Mouse (Mus musculus) limb, embryonic 11.5 days (tissue): ENCODE results near the gene Maz. TPM values are rescaled to one million over a fixed set of nuclear protein-coding genes. Genes with fewer than 3 reads are reported as not detected.

Experiments used
- microRNA-seq: library from miRNA; unstranded; fragments of <30 nt; microRNA quantifications from one replicate; pipeline ENCODE4, GENCODE M21; 2016
- polyA plus RNA-seq: library from polyadenylated mRNA; unstranded; fragments of >200 nt; fragmentation: Nextera tagmentation; extraction: Ambion mirVana; gene quantifications from 2 replicates; pipeline ENCODE4 v1.2.1, GENCODE M21; 2014

Maz gene
- polyA plus RNA-seq, 1 experiment from 2014 or later: 84.8 TPM

Small RNA genes lying within 50 kb of the gene (microRNA-seq; reads per million reads assigned to microRNA genes)
- not detected for gene Gm44343

Other genes with a start within 250 kb of the Maz start
- gene Tbx6, start 245.6 kb downstream of the Maz start, polyA plus RNA-seq: 0.45 and 0.67 TPM in 2 replicates
- 400 and 426 TPM in 2 replicates for gene Ppp4c, start 234.5 kb downstream of the Maz start, polyA plus RNA-seq
- not detected in 2 replicates for gene Fam57b, start 229.4 kb downstream of the Maz start, polyA plus RNA-seq
- gene 4930451I11Rik, start 195.4 kb downstream of the Maz start, polyA plus RNA-seq: not detected in 2 replicates
- 0.85 and 1.5 TPM in 2 replicates for gene Doc2a, start 179.6 kb downstream of the Maz start, polyA plus RNA-seq
- 25.9 and 29.4 TPM in 2 replicates for gene Hirip3, start 165.1 kb downstream of the Maz start, polyA plus RNA-seq
- gene Ino80e, start 164.7 kb downstream of the Maz start, polyA plus RNA-seq: 117 and 118 TPM in 2 replicates
- 30.4 and 31.6 TPM in 2 replicates for gene Taok2, start 142.3 kb downstream of the Maz start, polyA plus RNA-seq
- 14.1 and 16.5 TPM in 2 replicates for gene Tmem219, start 104.1 kb downstream of the Maz start, polyA plus RNA-seq
- 16.7 and 17.5 TPM in 2 replicates for gene Kctd13, start 98.2 kb downstream of the Maz start, polyA plus RNA-seq
- 0.32 TPM in 1 of 2 replicates, not detected in the other for gene Asphd1, start 77.5 kb downstream of the Maz start, polyA plus RNA-seq
- 0.16 and 0.26 TPM in 2 replicates for gene Sez6l2, start 76.5 kb downstream of the Maz start, polyA plus RNA-seq
- gene Cdipt, start 51.1 kb downstream of the Maz start, polyA plus RNA-seq: 63.7 and 68.7 TPM in 2 replicates
- 1.2 and 1.5 TPM in 2 replicates for gene Cdiptos, start 50.9 kb downstream of the Maz start, polyA plus RNA-seq
- gene Mvp, start 12.4 kb downstream of the Maz start, polyA plus RNA-seq: 2.3 and 3.0 TPM in 2 replicates
- not detected in 2 replicates for gene Pagr1b, start 10.6 kb downstream of the Maz start, polyA plus RNA-seq
- 59.5 and 88.7 TPM in 2 replicates for gene Pagr1a, start 9.7 kb downstream of the Maz start, polyA plus RNA-seq
- gene Gm42742, start 5.9 kb downstream of the Maz start, polyA plus RNA-seq: 26.2 and 66.8 TPM in 2 replicates
- 7.7 and 9.2 TPM in 2 replicates for gene Prrt2, start 5.8 kb downstream of the Maz start, polyA plus RNA-seq
- gene Kif22, start 15.4 kb upstream of the Maz start, polyA plus RNA-seq: 196 and 199 TPM in 2 replicates
- not detected in 2 replicates for gene Zg16, start 60.3 kb upstream of the Maz start, polyA plus RNA-seq
- gene AI467606, start 64.3 kb upstream of the Maz start, polyA plus RNA-seq: 1.7 TPM in 2 replicates
- 1.3 and 1.6 TPM in 2 replicates for gene Qprt, start 95.2 kb upstream of the Maz start, polyA plus RNA-seq
- gene Spn, start 110.8 kb upstream of the Maz start, polyA plus RNA-seq: 0.05 and 0.20 TPM in 2 replicates
- gene Cd2bp2, start 169.0 kb upstream of the Maz start, polyA plus RNA-seq: 77.0 and 83.7 TPM in 2 replicates
- gene Tbc1d10b, start 181.4 kb upstream of the Maz start, polyA plus RNA-seq: 24.8 and 30.6 TPM in 2 replicates
- 33.6 and 33.7 TPM in 2 replicates for gene Mylpf, start 181.9 kb upstream of the Maz start, polyA plus RNA-seq
- 24.2 and 29.1 TPM in 2 replicates for gene Zfp553, start 206.0 kb upstream of the Maz start, polyA plus RNA-seq
- gene Sept1, start 206.1 kb upstream of the Maz start, polyA plus RNA-seq: 23.1 and 29.3 TPM in 2 replicates
- 65.6 and 69.0 TPM in 2 replicates for gene Zfp771, start 217.2 kb upstream of the Maz start, polyA plus RNA-seq
- gene Dctpp1, start 233.7 kb upstream of the Maz start, polyA plus RNA-seq: 290 and 292 TPM in 2 replicates
- gene Sephs2, start 247.0 kb upstream of the Maz start, polyA plus RNA-seq: 94.5 and 104 TPM in 2 replicates